Mouse (Mus musculus): ENCODE results near the gene Macrod1. TPM values are rescaled to one million over a fixed set of nuclear protein-coding genes. Genes with fewer than 3 reads are reported as not detected.
"Not testable (repeated sequence)": the region's sequence is repeated elsewhere in the genome, so short reads cannot be mapped to it uniquely, and the experiment has no call there.

Macrod1 gene
- 10 to 100 TPM; 16.7 to 19.7 (median 18.0) TPM for total RNA-seq (2022)

DNA sequence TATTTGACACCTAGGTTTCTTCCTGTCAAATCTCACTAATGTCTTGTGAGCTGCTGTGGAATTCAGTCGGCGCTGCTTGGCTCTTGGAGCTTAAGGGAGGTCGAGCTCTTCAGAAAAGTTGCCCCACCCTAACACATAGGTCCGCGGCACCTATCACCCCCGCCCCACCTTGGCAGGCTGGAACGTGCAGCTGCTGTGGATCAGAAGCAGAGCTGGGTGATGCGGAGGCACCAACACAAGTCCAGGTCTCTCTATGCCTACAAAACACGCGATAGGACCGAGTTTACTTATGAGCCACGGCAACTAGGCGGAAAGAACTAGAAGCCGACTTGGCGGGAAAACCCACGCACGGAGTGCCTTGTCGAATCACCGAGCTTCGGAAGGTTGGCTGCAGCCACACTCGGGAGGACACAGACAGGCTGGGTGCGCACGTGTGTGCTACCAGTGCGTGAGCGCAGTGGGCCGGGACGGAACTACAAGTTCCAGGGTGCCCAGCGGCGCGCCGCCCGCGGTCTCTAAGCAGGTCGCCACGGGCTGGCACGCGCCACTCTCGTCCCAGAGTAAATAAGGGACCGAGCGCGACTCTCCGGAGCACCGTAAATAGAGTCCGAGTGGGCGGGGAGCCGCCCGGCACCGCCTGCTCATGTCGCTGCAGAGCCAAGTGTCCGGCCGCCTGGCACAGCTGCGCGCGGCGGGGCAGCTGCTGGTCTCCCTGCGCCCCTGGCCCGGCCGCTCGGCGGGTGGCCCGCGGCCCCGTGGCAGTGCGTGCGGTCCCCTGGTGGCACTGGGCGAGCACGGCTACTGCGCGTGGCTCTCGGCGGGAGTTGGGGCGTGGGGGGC, at the start of gene Macrod1:
TSS of gene Macrod1 (plus strand) at position 563 of the 840 bp plus-strand sequence.
- DNase-seq (ENCODE audit: low spot score in 2 of 2) = peak; percentile 70 to 88

GRCm38 (mm10) chr19:7006892-7007593, 49.6 kb upstream of the Macrod1 start:
- no peak for DNase-seq (ENCODE audit: low spot score in 2 of 2)

GRCm38 (mm10) chr19:7012426-7012825, 44.2 kb upstream of the Macrod1 start:
- DNase-seq (ENCODE audit: low spot score in 2 of 2) = no peak

DNA sequence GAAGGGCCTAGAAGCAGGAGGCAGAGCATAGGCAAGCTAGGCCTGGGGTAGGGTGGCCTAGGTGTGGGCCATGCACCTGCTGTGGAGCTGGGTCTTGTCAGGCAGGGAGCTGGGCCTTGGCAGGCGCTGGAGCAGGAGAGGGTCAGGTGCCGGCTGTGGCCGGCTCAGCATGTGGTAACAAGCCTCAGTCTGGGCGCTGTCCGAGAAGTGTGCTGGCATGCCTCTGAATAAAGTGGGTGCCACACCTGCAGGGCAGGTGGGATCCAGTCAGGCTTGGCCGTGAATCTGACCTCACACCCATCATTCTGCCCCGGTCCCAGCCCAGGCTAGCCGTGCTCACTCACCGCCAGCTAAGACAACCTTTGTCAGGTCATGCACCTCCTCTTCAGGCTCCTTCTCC, 42.6 kb upstream of the Macrod1 start:
- no peak for DNase-seq (ENCODE audit: low spot score in 2 of 2)

DNA sequence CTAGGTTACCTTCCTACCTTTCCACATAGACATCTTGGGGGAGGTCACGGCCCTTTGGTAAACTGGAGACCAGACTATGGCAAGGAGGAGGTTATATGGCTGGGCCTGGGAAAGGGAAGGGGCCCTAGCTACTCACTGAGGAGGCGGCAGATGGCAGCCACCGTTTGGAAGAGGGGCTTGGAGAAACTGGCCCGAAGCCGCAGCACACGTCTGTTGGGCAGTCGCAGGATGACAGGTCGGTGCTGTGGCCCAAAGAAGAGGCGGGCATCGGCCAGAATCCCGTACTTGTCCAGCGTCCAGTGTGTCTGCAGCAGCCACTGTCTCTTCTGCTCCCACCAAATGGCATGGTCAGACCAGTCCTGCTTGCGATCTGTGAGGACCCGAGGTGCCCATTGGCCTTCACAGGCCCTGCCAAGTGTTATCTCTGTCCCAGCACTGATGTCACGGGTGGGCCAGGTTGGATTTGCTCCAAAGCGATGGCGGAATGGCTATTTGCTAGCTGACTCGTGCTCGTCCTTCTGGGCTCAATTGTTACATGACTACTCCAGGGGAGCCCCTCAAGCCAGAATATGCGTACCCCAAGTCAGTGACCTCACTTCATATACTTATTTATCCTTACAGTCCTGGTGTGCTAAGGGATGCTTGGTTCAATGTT, 42.0 kb upstream of the Macrod1 start:
- DNase-seq (ENCODE audit: low spot score in 2 of 2) = no peak

DNA sequence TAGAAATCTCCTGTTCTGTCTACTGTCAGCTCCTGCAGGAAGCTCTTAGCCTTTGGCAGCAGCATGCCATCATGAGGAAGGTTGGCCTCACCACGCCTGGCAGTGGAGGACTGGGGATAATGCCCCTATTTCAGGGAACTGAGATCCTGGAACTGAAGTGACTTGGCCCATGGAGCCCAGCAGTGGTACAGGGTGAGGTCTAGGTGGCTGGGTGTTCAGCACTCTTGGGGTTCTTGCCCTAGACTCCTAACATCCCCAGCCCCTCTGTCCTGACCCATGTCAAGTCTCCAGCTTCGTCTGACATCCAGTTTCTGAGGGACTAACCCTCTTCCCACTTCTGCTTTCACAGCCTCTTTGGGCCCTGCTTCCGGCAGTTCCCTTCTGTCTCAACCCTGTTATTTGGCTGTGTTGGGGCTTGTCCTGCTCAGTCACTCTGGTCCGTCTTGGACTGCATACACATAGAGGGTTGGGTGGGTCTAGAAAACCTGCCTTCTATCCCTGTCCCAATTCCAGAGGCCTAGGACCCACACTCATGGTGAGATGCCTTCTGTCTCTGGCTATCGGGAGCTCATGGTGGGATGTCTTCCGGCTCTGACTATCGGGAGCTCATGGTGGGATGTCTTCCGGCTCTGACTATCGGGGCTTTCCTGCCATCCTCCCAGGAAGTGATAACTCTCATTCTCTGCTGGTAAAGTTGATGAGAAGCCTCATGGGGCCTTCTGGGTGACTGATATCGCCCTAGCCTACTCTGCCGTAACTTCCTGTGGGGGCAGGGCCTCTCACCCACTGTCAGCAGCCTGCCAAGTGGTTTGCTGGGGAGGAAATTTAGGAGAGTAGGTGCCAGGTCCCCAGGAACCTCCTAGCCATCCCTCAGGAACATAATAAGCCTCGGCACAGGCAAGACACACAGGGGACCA, 38.8 kb upstream of the Macrod1 start:
- DNase-seq (ENCODE audit: low spot score in 2 of 2) = no peak

DNA sequence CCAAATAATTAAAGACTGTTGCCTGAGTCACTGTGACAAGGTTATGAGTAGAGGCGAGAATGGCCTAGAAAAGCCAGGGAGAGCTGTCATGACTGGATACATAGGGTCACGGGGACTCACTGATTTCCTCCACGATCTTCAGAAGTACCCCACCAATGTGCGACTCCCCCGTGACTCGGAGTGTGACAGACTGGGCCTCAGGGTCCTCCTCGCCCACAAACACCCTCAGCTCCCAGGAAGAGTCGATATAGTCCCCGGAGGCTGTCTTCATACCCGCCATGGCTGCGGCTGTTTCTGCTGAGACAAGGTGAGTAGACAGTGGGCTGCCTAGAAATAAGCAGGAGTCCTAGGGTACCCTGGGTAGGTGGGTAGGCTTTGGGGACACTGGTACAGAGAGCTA, 38.1 kb upstream of the Macrod1 start:
- no peak for DNase-seq (ENCODE audit: low spot score in 2 of 2)

GRCm38 (mm10) chr19:7019191-7019590, 37.4 kb upstream of the Macrod1 start, which contains the start of gene Fermt3:
Fermt3 (minus strand) TSS chr19:7019469.
- DNase-seq (ENCODE audit: low spot score in 2 of 2) = no peak

GRCm38 (mm10) chr19:7020224-7020641, 36.4 kb upstream of the Macrod1 start:
- no peak for DNase-seq (ENCODE audit: low spot score in 2 of 2)

- peak in 1 of 2 experiments; percentile 85 for DNase-seq (ENCODE audit: low spot score in 2 of 2)
These were observed 27.1 kb upstream of the Macrod1 start for GRCm38 (mm10) chr19:7029531-7029930.

- no peak for DNase-seq (ENCODE audit: low spot score in 2 of 2)
These were observed 22.6 kb upstream of the Macrod1 start for GRCm38 (mm10) chr19:7034006-7034405.

DNA sequence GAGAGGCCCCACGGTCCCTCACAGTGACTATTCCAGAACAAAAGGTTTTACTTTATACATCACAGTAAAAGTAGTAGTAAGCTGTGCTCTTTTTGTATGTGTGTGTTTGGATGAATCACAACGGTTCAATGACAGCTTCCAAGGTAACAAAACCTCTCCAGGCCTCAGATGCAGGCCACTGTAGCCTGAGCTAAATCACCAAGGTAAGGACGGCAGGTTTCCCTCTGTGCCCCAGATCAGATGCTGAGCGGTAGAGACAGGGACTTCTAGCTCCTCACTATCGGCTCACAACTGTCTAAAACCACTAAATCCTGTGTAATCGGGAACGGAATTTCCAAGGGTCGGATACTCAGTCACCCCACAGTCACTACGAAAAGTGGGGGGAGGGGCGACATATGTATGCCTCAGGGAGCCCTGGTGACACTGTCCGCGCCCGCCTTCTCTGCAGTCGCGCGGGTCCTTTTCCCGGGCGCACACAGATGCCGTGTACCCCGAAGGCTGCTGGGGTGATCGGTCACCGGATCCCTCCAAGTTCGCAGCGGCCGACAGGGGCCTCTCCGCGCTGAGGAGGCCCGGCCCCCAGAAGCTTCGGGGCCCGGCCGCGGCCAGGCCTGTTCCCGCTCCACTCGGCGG, 17.4 kb upstream of the Macrod1 start:
- peak; percentile 41 to 65 for DNase-seq (ENCODE audit: low spot score in 2 of 2)

- peak; percentile 95 to 100 for DNase-seq (ENCODE audit: low spot score in 2 of 2)
These were observed 16.6 kb upstream of the Macrod1 start, which contains the start of gene Stip1 for GRCm38 (mm10) chr19:7039841-7040636. Stip1 (minus strand) TSS chr19:7039967.

DNA sequence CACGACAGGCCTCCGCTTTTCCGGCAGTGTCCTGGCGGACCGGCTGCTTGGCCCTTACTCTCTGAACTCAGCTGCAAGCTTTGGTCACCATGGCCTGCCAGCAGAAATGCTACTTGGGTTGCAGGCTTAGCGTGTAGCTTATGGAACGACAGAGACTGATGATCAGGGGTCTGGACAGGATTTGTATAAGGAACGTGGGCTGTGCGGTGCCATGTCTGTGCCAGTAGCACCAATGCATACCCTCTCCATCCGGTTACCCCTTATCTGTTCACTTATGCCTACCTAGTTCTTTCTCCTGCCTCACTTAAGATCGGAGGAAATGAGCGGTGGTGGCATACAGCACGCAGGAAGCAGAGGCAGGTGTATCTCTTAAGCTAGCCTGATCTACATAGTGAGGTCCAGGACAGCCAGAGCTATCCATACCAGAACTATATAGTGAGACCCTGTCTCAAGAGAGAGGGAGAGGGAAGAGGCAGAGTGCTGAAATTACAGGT, 15.9 kb upstream of the Macrod1 start:
- DNase-seq (ENCODE audit: low spot score in 2 of 2) = no peak

DNA sequence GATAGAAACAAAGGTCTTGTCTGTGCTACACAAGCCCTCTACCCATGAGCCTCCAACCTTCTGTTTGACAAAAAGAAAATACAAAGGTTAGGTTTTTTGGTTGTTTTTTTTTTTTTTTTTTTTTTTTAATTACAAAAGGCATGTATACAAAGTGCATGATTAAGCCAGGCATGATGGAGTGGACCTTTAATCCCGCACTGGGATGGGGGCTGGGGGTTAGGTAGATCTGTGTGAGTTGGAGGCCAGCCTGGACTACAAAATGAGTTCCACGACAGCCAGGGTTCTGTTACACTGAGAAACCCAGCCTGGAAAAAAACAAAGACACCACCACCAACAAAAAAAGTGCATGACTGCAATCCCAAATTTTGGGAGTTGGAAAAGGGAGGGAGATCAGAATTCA, 15.4 kb upstream of the Macrod1 start:
- no peak for DNase-seq (ENCODE audit: low spot score in 2 of 2)

- DNase-seq (ENCODE audit: low spot score in 2 of 2) = no peak
These were observed 12.3 kb upstream of the Macrod1 start for GRCm38 (mm10) chr19:7044279-7044678.

GRCm38 (mm10) chr19:7044706-7045105, 11.9 kb upstream of the Macrod1 start:
- no peak for DNase-seq (ENCODE audit: low spot score in 2 of 2)

GRCm38 (mm10) chr19:7053382-7053781, 3.2 kb upstream of the Macrod1 start:
- not testable (repeated sequence) for DNase-seq (ENCODE audit: low spot score in 2 of 2)

DNA sequence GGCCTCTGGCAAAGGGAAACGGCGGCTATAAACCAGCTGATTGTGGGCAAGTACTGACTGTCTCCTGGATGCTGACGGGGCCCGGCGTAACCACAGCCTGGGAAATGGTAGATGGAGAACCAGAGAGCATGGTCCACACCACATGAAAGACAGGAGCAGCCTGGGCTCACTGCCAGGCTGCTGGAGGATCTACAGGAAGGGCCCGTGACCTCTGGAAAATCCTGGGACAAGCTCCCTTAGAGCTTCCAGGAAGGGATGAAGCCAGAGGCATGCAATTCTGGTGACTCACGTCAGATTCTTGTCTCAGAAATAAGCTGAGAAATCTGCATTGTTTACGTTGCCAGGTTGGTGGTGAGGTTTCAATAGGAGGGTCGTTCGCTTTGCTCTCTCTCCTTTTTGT, 1.8 kb upstream of the Macrod1 start:
- no peak for DNase-seq (ENCODE audit: low spot score in 2 of 2)

Data from left cerebral cortex, adult 8-10 months (tissue).